ENCODE assay signal across 17 mouse cellular contexts in genomic region chr3:96050779-96051178, GRCm38 (mm10). TPM values are rescaled to one million over a fixed set of nuclear protein-coding genes. Genes with fewer than 3 reads are reported as not detected.
DNase-seq lines count a peak whose midpoint lies in the region; ATAC-seq and TF ChIP-seq lines count a peak whose summit lies in the region.
"Had no signal": no experiment of that assay in that cellular context is flagged by ENCODE, and none has a peak within 500 bp of the region (broad histone marks: within the 10 kb centered on the region; RNA-seq: fewer than 3 reads in every experiment).

No protein-coding gene starts in this region.

- no peak overlapping the region for H3K9ac ChIP-seq in intestine, embryonic 14.5 days (ENCODE audit: low read length)
- H3K9ac ChIP-seq in intestine, embryonic 15.5 days, result no peak overlapping the region
- H3K9ac ChIP-seq: forebrain, embryonic 15.5 days; heart, embryonic 15.5 days; hindbrain, embryonic 14.5 days had no signal

- no peaks in the 10 kb centered on the region for H3K27me3 ChIP-seq in intestine, embryonic 14.5 days (replicated peaks; ENCODE audit: control insufficient read depth, insufficient read depth, low read length)
- no peaks in the 10 kb centered on the region for H3K27me3 ChIP-seq in intestine, embryonic 15.5 days (replicated peaks)
- H3K27me3 ChIP-seq: forebrain, embryonic 15.5 days; heart, embryonic 15.5 days had no signal

- no peak for DNase-seq in frontal cortex, postnatal 25 days (ENCODE audit: low spot score in 2 of 2)
- DNase-seq in intestine, embryonic 14.5 days (ENCODE audit: low spot score), result peak; percentile 2
- peak; percentile 7 for DNase-seq in brain, embryonic 14.5 days (ENCODE audit: low read depth)
- DNase-seq in retina, embryonic 14.5 days (ENCODE audit: low spot score), result peak; percentile 48
- no peak for DNase-seq in kidney, adult 9 months
- DNase-seq: adrenal gland, adult 2 months; adrenal gland, postnatal 25 days; cerebellum, adult 11 months; cerebellum, postnatal 25 days; gastrocnemius, postnatal 14 days; heart, postnatal 14 days; kidney, adult 11 months had no signal

- peaks cover 14% of the 10 kb centered on the region for H3K36me3 ChIP-seq in intestine, embryonic 14.5 days (ENCODE audit: control insufficient read depth, insufficient read depth, low read length)
- peaks cover 2% of the 10 kb centered on the region; the same call in 1 of the 2 replicates for H3K36me3 ChIP-seq in intestine, embryonic 15.5 days

- 84% methylated on average over 7 of the region's 7 CpGs for WGBS in intestine, embryonic 14.5 days
- 88% methylated on average over 7 of the region's 7 CpGs for WGBS in intestine, embryonic 15.5 days

- TF ChIP-seq CTCF in brain, embryonic 14.5 days (IDR thresholded peaks at IDR 0.05; ENCODE audit: borderline replicate concordance, extremely low read depth, insufficient read depth, insufficient read length), result no peak

- no peaks in the 10 kb centered on the region for H3K9me3 ChIP-seq in intestine, embryonic 14.5 days (ENCODE audit: control insufficient read depth, low read length)
- H3K9me3 ChIP-seq in intestine, embryonic 15.5 days, result no peaks in the 10 kb centered on the region
- H3K9me3 ChIP-seq: forebrain, embryonic 15.5 days; heart, embryonic 15.5 days had no signal

- no peak for TF ChIP-seq POLR2A in brain, embryonic 14.5 days (IDR thresholded peaks at IDR 0.05; ENCODE audit: borderline replicate concordance, extremely low read depth, insufficient read depth, insufficient read length, poor library complexity, severe bottlenecking)

- no peaks in the 10 kb centered on the region for H3K4me1 ChIP-seq in intestine, embryonic 14.5 days (replicated peaks; ENCODE audit: control insufficient read depth, insufficient read depth, low read length)
- no peaks in the 10 kb centered on the region for H3K4me1 ChIP-seq in intestine, embryonic 15.5 days (replicated peaks)

- H3K4me2 ChIP-seq in intestine, embryonic 14.5 days (ENCODE audit: low read length), result no peak overlapping the region
- no peak overlapping the region for H3K4me2 ChIP-seq in intestine, embryonic 15.5 days (replicated peaks)
- H3K4me2 ChIP-seq: forebrain, embryonic 15.5 days; heart, embryonic 15.5 days; hindbrain, embryonic 14.5 days had no signal

- no peak overlapping the region for H3K27ac ChIP-seq in intestine, embryonic 14.5 days (ENCODE audit: low read depth)
- no peak overlapping the region for H3K27ac ChIP-seq in intestine, embryonic 15.5 days
- H3K27ac ChIP-seq: forebrain, embryonic 15.5 days; heart, embryonic 15.5 days; hindbrain, embryonic 14.5 days had no signal

- ATAC-seq in frontal cortex, adult (ENCODE audit: low TSS enrichment), result peak; percentile 43; the same call in 1 of the 2 replicates
- no peak for ATAC-seq in intestine, embryonic 14.5 days (replicated peaks; ENCODE audit: low FRiP score, low TSS enrichment, low read depth)
- ATAC-seq in intestine, embryonic 15.5 days, result no peak
- ATAC-seq: forebrain, embryonic 15.5 days had no signal

- no peak overlapping the region for H3K4me3 ChIP-seq in intestine, embryonic 14.5 days (ENCODE audit: low read depth, low read length)
- H3K4me3 ChIP-seq in intestine, embryonic 15.5 days (replicated peaks), result no peak overlapping the region
- H3K4me3 ChIP-seq: forebrain, embryonic 15.5 days; heart, embryonic 15.5 days had no signal

RNA-seq across cellular contexts. Expression of gene Vps45, which starts 7.5 kb away (rescaled TPM):
- 20.6 and 25.8 TPM in 2 replicates for polyA plus RNA-seq in intestine, embryonic 14.5 days (2014; fragmentation: Nextera tagmentation; extraction: Ambion mirVana)
- 28.4 and 32.4 TPM in 2 replicates for polyA plus RNA-seq in intestine, embryonic 15.5 days (2015; fragmentation: Nextera tagmentation; extraction: Ambion mirVana)
- 30.8 and 31.3 TPM in 2 replicates for polyA plus RNA-seq in brain, embryonic 14.5 days (2012; rRNA removed)

RNA-seq across cellular contexts. Expression of gene Otud7b, which starts 53.5 kb away (rescaled TPM):
- polyA plus RNA-seq in intestine, embryonic 14.5 days (2014; fragmentation: Nextera tagmentation; extraction: Ambion mirVana), result 14.0 and 14.8 TPM in 2 replicates
- 18.7 and 19.8 TPM in 2 replicates for polyA plus RNA-seq in intestine, embryonic 15.5 days (2015; fragmentation: Nextera tagmentation; extraction: Ambion mirVana)
- polyA plus RNA-seq in brain, embryonic 14.5 days (2012; rRNA removed), result 7.0 and 8.6 TPM in 2 replicates

RNA-seq across cellular contexts. Expression of gene Plekho1, which starts 55.0 kb away (rescaled TPM):
- 33.3 and 35.0 TPM in 2 replicates for polyA plus RNA-seq in intestine, embryonic 14.5 days (2014; fragmentation: Nextera tagmentation; extraction: Ambion mirVana)
- polyA plus RNA-seq in intestine, embryonic 15.5 days (2015; fragmentation: Nextera tagmentation; extraction: Ambion mirVana), result 28.0 and 30.1 TPM in 2 replicates
- 180 and 199 TPM in 2 replicates for polyA plus RNA-seq in brain, embryonic 14.5 days (2012; rRNA removed)

Comparison
In these comparisons a context has a peak if more than half of its experiments do, and no peak if none do; other contexts are left out.
1. DNase-seq: peak in intestine, embryonic 14.5 days (single experiment), brain, embryonic 14.5 days (single experiment) and retina, embryonic 14.5 days (single experiment); none in frontal cortex, postnatal 25 days (0 of 2) and kidney, adult 9 months (single experiment).